Mouse (Mus musculus): ENCODE measurements around the gene Gm36210. TPM values are rescaled to one million over a fixed set of nuclear protein-coding genes. Genes with fewer than 3 reads are reported as not detected.

Gene Gm36210
- polyA plus RNA-seq (2015; fragmentation: Nextera tagmentation; extraction: Ambion mirVana), result 0.25 and 0.60 TPM in 2 replicates

GRCm38 (mm10) chr7:4906466-4906950, at the start of gene Gm36210:
Gm36210 (minus strand) TSS chr7:4906516.
- Histone ChIP-seq H3K27me3 (replicated peaks; ENCODE audit: control insufficient read depth, insufficient read depth, low read length) (no peaks in the 10 kb centered on the region), H3K27ac (ENCODE audit: low read length) (no peak within 1 kb of the TSS), H3K36me3 (ENCODE audit: control insufficient read depth, insufficient read depth) (no peaks in the 10 kb centered on the region), H3K9ac (replicated peaks; ENCODE audit: low read depth, low read length) (no peak within 1 kb of the TSS), H3K9me3 (ENCODE audit: control insufficient read depth, low read length) (no peaks in the 10 kb centered on the region), H3K4me3 (replicated peaks; ENCODE audit: low read length) (no peak within 1 kb of the TSS), H3K4me1 (replicated peaks; ENCODE audit: control insufficient read depth, insufficient read depth, low read length) (0 out of 2 replicates have a peak, but pooled peaks cover 4% of the 10 kb centered on the region), H3K4me2 (ENCODE audit: low read length) (no peak within 1 kb of the TSS)
- no peak for ATAC-seq
- WGBS, result 9% methylated on average over 10 of the region's 10 CpGs

GRCm38 (mm10) chr7:4953815-4954445, 47.6 kb upstream of the Gm36210 start:
- Histone ChIP-seq H3K9ac (replicated peaks; ENCODE audit: low read depth, low read length) (no peak overlapping the region), H3K4me2 (ENCODE audit: low read length) (no peak overlapping the region), H3K4me1 (replicated peaks; ENCODE audit: control insufficient read depth, insufficient read depth, low read length) (no peaks in the 10 kb centered on the region), H3K9me3 (ENCODE audit: control insufficient read depth, low read length) (no peaks in the 10 kb centered on the region), H3K4me3 (replicated peaks; ENCODE audit: low read length) (no peak overlapping the region), H3K36me3 (ENCODE audit: control insufficient read depth, insufficient read depth) (no peaks in the 10 kb centered on the region), H3K27me3 (replicated peaks; ENCODE audit: control insufficient read depth, insufficient read depth, low read length) (no peaks in the 10 kb centered on the region), H3K27ac (ENCODE audit: low read length) (no peak overlapping the region)
- ATAC-seq, result no peak
- WGBS, result 30% methylated on average over 10 of the region's 10 CpGs

DNA sequence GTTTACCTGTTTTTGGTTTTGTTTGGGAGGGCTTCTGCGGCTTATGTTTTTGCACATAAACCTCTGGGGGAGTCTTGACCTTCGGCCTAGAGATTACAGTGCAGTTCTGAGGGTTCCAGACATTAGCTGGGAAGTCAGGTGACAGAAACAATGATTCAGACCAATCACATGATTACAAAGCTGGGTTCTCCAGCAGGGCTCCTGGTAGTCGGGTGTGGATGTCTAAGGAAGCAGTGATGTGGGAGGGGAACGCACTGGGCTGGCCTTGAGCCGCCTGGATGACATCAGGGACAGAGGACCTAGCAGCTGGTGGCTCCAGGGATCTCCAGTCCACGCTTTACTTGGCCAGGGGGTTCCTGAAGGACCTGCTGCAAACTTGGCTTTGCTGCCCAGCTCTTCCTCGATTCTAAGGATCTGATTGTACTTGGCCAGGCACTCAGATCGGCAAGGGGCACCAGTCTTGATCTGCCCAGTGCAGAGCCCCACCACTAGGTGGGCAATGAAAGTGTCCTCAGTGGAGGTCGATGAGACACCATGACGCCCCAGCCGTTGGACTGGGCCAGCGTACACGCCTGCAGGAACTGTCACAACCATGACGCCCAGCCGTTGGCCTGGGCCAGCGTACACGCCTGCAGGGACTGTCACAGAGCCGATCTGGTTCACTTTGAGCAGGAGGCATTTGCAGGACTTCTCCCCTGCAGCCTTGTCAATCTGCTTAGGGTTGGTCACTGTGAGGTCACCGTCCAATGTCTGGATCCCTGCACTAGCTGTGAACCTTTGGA, 44.4 kb upstream of the Gm36210 start:
- no peaks in the 10 kb centered on the region for H3K36me3 ChIP-seq (ENCODE audit: control insufficient read depth, insufficient read depth)
- H3K4me1 ChIP-seq (replicated peaks; ENCODE audit: control insufficient read depth, insufficient read depth, low read length), result no peaks in the 10 kb centered on the region
- H3K9ac ChIP-seq (replicated peaks; ENCODE audit: low read depth, low read length), result no peak overlapping the region
- 84% methylated on average over 19 of the region's 19 CpGs for WGBS
- no peaks in the 10 kb centered on the region for H3K9me3 ChIP-seq (ENCODE audit: control insufficient read depth, low read length)
- H3K4me3 ChIP-seq (replicated peaks; ENCODE audit: low read length), result no peak overlapping the region
- ATAC-seq, result no peak
- no peak overlapping the region for H3K27ac ChIP-seq (ENCODE audit: low read length)
- no peaks in the 10 kb centered on the region for H3K27me3 ChIP-seq (replicated peaks; ENCODE audit: control insufficient read depth, insufficient read depth, low read length)
- H3K4me2 ChIP-seq (ENCODE audit: low read length), result no peak overlapping the region

DNA sequence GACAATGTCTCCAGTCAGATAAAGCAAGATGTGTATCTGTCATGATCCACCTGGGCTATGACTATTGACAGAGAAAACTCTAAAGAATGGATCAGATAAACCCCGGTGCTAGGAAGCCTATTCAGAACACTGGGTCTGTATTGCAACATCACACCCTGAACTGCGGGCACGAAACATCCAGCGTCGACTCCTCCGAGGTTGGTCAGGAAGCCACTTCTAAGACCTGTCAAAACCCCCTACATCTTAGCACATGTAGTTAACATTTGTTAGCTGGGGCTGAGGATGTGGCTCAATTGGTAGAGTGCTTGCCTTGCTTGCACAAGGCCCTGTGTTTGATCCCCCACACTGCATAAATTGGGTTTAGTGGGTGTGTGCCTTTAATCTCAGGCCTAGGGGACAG, 42.1 kb upstream of the Gm36210 start:
- no peak overlapping the region for H3K4me2 ChIP-seq (ENCODE audit: low read length)
- WGBS, result 93% methylated on average over 6 of the region's 6 CpGs
- no peaks in the 10 kb centered on the region for H3K36me3 ChIP-seq (ENCODE audit: control insufficient read depth, insufficient read depth)
- peaks cover 2% of the 10 kb centered on the region; the same call in 1 of the 2 replicates for H3K4me1 ChIP-seq (replicated peaks; ENCODE audit: control insufficient read depth, insufficient read depth, low read length)
- H3K27ac ChIP-seq (ENCODE audit: low read length), result no peak overlapping the region
- no peak overlapping the region for H3K9ac ChIP-seq (replicated peaks; ENCODE audit: low read depth, low read length)
- no peaks in the 10 kb centered on the region for H3K9me3 ChIP-seq (ENCODE audit: control insufficient read depth, low read length)
- no peaks in the 10 kb centered on the region for H3K27me3 ChIP-seq (replicated peaks; ENCODE audit: control insufficient read depth, insufficient read depth, low read length)
- H3K4me3 ChIP-seq (replicated peaks; ENCODE audit: low read length), result no peak overlapping the region
- no peak for ATAC-seq

DNA sequence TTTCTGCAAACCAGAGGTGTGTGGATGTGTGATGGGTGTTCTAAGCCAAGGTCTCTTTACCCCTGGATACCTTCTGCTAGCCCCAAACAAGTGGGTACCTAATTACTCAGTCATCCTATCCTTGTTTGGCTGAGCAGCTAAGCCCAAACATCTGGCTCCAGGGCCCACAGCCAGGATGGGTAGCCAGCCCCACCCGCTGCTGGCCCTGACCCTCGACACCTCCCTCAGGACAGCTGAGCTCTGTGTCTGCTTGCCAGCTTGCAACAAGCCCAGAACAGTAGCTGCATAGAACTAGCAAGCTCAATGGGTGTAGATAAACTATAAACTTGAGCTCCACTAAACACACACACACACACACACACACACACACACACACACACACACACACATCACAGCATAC, 41.5 kb upstream of the Gm36210 start:
- peaks cover 3% of the 10 kb centered on the region; the same call in 1 of the 2 replicates for H3K4me1 ChIP-seq (replicated peaks; ENCODE audit: control insufficient read depth, insufficient read depth, low read length)
- H3K9me3 ChIP-seq (ENCODE audit: control insufficient read depth, low read length), result no peaks in the 10 kb centered on the region
- H3K27ac ChIP-seq (ENCODE audit: low read length), result no peak overlapping the region
- no peak for ATAC-seq
- no peak overlapping the region for H3K4me3 ChIP-seq (replicated peaks; ENCODE audit: low read length)
- WGBS, result 56% methylated on average over 2 of the region's 2 CpGs
- no peaks in the 10 kb centered on the region for H3K27me3 ChIP-seq (replicated peaks; ENCODE audit: control insufficient read depth, insufficient read depth, low read length)
- H3K36me3 ChIP-seq (ENCODE audit: control insufficient read depth, insufficient read depth), result no peaks in the 10 kb centered on the region
- no peak overlapping the region for H3K9ac ChIP-seq (replicated peaks; ENCODE audit: low read depth, low read length)
- H3K4me2 ChIP-seq (ENCODE audit: low read length), result no peak overlapping the region

DNA sequence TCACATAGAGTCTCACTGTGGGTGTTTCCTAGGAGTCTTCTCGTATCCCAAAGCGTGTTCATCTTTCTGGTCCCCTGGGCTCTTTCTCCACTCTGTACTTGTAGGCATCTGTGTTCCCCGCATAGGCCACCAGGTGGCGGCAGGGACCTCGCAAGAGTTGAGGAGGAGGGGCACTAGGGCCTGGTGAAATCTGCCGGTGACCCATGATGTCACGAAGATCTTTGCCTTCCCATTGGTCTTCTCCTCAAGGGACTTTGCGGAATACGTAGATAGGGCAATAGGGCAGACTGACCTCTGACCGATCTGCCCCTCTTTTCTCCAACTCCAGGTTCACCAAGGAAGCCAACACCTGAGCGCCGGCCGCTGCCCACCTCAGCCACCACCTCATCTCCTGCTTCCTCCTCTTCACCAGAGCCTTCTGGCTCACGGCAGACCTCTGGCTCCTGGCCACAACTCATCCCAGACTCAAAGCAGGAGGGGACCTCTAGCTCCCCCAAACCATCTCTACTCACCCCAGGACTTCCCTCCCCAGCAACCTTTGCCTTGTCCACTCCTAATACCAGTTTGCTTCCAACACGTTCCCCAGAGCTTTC, 37.0 kb upstream of the Gm36210 start:
- H3K9ac ChIP-seq (replicated peaks; ENCODE audit: low read depth, low read length), result 0 out of 2 replicates have a peak overlapping the region, but pooled peaks have one; percentile 24
- 16% methylated on average over 15 of the region's 15 CpGs for WGBS

GRCm38 (mm10) chr7:4942673-4943072, 36.4 kb upstream of the Gm36210 start:
- H3K9me3 ChIP-seq (ENCODE audit: control insufficient read depth, low read length), result no peaks in the 10 kb centered on the region
- WGBS, result 50% methylated on average over 5 of the region's 5 CpGs
- H3K9ac ChIP-seq (replicated peaks; ENCODE audit: low read depth, low read length), result no peak overlapping the region
- no peak overlapping the region for H3K27ac ChIP-seq (ENCODE audit: low read length)
- H3K36me3 ChIP-seq (ENCODE audit: control insufficient read depth, insufficient read depth), result no peaks in the 10 kb centered on the region
- no peak overlapping the region for H3K4me2 ChIP-seq (ENCODE audit: low read length)
- ATAC-seq, result no peak
- H3K27me3 ChIP-seq (replicated peaks; ENCODE audit: control insufficient read depth, insufficient read depth, low read length), result no peaks in the 10 kb centered on the region
- peaks cover 3% of the 10 kb centered on the region; the same call in 1 of the 2 replicates for H3K4me1 ChIP-seq (replicated peaks; ENCODE audit: control insufficient read depth, insufficient read depth, low read length)
- no peak overlapping the region for H3K4me3 ChIP-seq (replicated peaks; ENCODE audit: low read length)

More for the DNA sequence above, 37.0 kb upstream of the Gm36210 start:
- H3K4me3 ChIP-seq (replicated peaks; ENCODE audit: low read length), result peak overlapping the region; percentile 37
- ATAC-seq, result peak; percentile 73
- H3K4me2 ChIP-seq (ENCODE audit: low read length), result peak overlapping the region; percentile 45
- H3K36me3 ChIP-seq (ENCODE audit: control insufficient read depth, insufficient read depth), result no peaks in the 10 kb centered on the region
- H3K4me1 ChIP-seq (replicated peaks; ENCODE audit: control insufficient read depth, insufficient read depth, low read length), result peaks cover 3% of the 10 kb centered on the region; the same call in 1 of the 2 replicates
- no peaks in the 10 kb centered on the region for H3K9me3 ChIP-seq (ENCODE audit: control insufficient read depth, low read length)
- no peak overlapping the region for H3K27ac ChIP-seq (ENCODE audit: low read length)
- no peaks in the 10 kb centered on the region for H3K27me3 ChIP-seq (replicated peaks; ENCODE audit: control insufficient read depth, insufficient read depth, low read length)

DNA sequence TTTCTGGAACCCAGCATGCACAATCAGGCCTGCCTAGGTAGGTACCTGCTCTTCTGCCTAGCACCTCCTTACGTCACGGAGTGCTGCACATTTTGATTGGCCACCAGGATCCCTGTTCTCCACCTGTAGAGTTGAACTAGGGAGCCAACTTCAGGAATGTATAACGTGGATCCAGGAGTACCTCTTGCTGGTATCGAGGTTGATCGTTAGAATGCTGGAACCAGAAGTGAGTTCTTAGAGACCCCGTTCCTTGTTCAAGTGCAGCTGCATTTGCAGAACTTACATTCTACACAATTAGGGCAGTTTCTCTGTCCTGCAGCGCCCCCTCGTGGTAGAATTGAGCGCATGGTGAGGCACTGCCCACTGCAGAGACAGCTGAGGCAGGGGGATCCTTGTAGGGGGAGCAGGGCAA, 33.8 kb upstream of the Gm36210 start:
- ATAC-seq, result peak; percentile 60
- Histone ChIP-seq H3K4me3 (replicated peaks; ENCODE audit: low read length) (no peak overlapping the region), H3K36me3 (ENCODE audit: control insufficient read depth, insufficient read depth) (no peaks in the 10 kb centered on the region), H3K27me3 (replicated peaks; ENCODE audit: control insufficient read depth, insufficient read depth, low read length) (no peaks in the 10 kb centered on the region), H3K9me3 (ENCODE audit: control insufficient read depth, low read length) (no peaks in the 10 kb centered on the region), H3K4me1 (replicated peaks; ENCODE audit: control insufficient read depth, insufficient read depth, low read length) (peaks cover 3% of the 10 kb centered on the region; the same call in 1 of the 2 replicates), H3K9ac (replicated peaks; ENCODE audit: low read depth, low read length) (no peak overlapping the region), H3K4me2 (ENCODE audit: low read length) (no peak overlapping the region), H3K27ac (ENCODE audit: low read length) (no peak overlapping the region)
- 14% methylated on average over 9 of the region's 9 CpGs for WGBS

- Histone ChIP-seq H3K27ac (ENCODE audit: low read length) (no peak overlapping the region), H3K27me3 (replicated peaks; ENCODE audit: control insufficient read depth, insufficient read depth, low read length) (no peaks in the 10 kb centered on the region), H3K9ac (replicated peaks; ENCODE audit: low read depth, low read length) (no peak overlapping the region), H3K4me1 (replicated peaks; ENCODE audit: control insufficient read depth, insufficient read depth, low read length) (peaks cover 1% of the 10 kb centered on the region; the same call in 1 of the 2 replicates), H3K4me3 (replicated peaks; ENCODE audit: low read length) (no peak overlapping the region), H3K9me3 (ENCODE audit: control insufficient read depth, low read length) (0 out of 2 replicates have a peak, but pooled peaks cover 3% of the 10 kb centered on the region), H3K4me2 (ENCODE audit: low read length) (no peak overlapping the region), H3K36me3 (ENCODE audit: control insufficient read depth, insufficient read depth) (no peaks in the 10 kb centered on the region)
- 26% methylated on average over 2 of the region's 2 CpGs for WGBS
- no peak for ATAC-seq
Measured at GRCm38 (mm10) chr7:4938456-4938855, 32.1 kb upstream of the Gm36210 start.

Measured in forebrain, embryonic 16.5 days (tissue).